Mouse (Mus musculus) embryonic facial prominence, embryonic 11.5 days (tissue): Measurements from ENCODE around the gene Fbxo17. TPM values are rescaled to one million over a fixed set of nuclear protein-coding genes. Genes with fewer than 3 reads are reported as not detected.
A peak's percentile ranks its signal among the peaks of the same experiment; 100 is the strongest.

Experiments
- ATAC-seq: fragments of 200-750 bp; cut with Nextera tagmentation; replicated peaks from 2 replicates; pipeline ENCODE4 v1.8.0; 2017; ENCODE audit warnings: low read depth; ENCODE audit not compliant: insufficient number of reproducible peaks, low FRiP score, low TSS enrichment
- DNase-seq: peaks from one replicate; pipeline ENCODE4 v3.0.0-alpha.2; 2015; ENCODE audit warnings: low spot score
- H3K27ac ChIP-seq: fragments of 300-500 bp; sonication (generic); replicated peaks from 2 replicates; pipeline ENCODE4 v1.5.1; 2014; ENCODE audit warnings: mild to moderate bottlenecking, low read depth, low read length, control low read depth
- H3K27me3 ChIP-seq: fragments of 300-500 bp; sonication (generic); 2 replicates; pipeline ENCODE4 v1.6.1; 2014; ENCODE audit warnings: mild to moderate bottlenecking, low read length, moderate library complexity, mixed read lengths; ENCODE audit not compliant: control insufficient read depth, insufficient read depth
- H3K36me3 ChIP-seq: fragments of 300-500 bp; sonication (generic); replicated peaks from 2 replicates; pipeline ENCODE4 v1.6.1; 2014; ENCODE audit warnings: low read depth, mild to moderate bottlenecking, low read length, moderate library complexity, mixed read lengths; ENCODE audit not compliant: control insufficient read depth, insufficient read depth
- H3K4me1 ChIP-seq: fragments of 300-500 bp; sonication (generic); 2 replicates; pipeline ENCODE4 v1.6.1; 2014; ENCODE audit warnings: low read length, mixed read lengths; ENCODE audit not compliant: control insufficient read depth, insufficient read depth
- H3K4me2 ChIP-seq: fragments of 300-500 bp; sonication (generic); 2 replicates; pipeline ENCODE4 v1.6.1; 2014; ENCODE audit warnings: low read depth, mild to moderate bottlenecking, control low read depth, low read length, moderate library complexity
- H3K4me3 ChIP-seq: fragments of 300-500 bp; sonication (generic); 2 replicates; pipeline ENCODE4 v1.5.1; 2014; ENCODE audit warnings: low read depth, low read length, control low read depth
- H3K9ac ChIP-seq: fragments of 300-500 bp; sonication (generic); replicated peaks from 2 replicates; pipeline ENCODE4 v1.6.1; 2014; ENCODE audit warnings: mild to moderate bottlenecking, control low read depth, low read length
- H3K9me3 ChIP-seq: fragments of 300-500 bp; sonication (generic); replicated peaks from 2 replicates; pipeline ENCODE4 v1.6.1; 2016; ENCODE audit warnings: mild to moderate bottlenecking, low read length, inconsistent platforms, mixed read lengths; ENCODE audit not compliant: control insufficient read depth
- WGBS: fragments of 180-500 bp; shearing (Covaris S2); extraction: QIAGEN DNeasy Blood & Tissue Kit; methylation state at CpG from one replicate; pipeline ENCODE4 v1.1.7; 2014; 5-methylcytosine and 5-hydroxymethylcytosine counted together
- polyA plus RNA-seq: library from polyadenylated mRNA; unstranded; fragments of >200 nt; fragmentation: Nextera tagmentation; extraction: Ambion mirVana; gene quantifications from 2 replicates; pipeline ENCODE4 v1.2.1, GENCODE M21; 2014

The Fbxo17 gene
- polyA plus RNA-seq, 1 experiment from 2014 or later, result 13.0 TPM

DNA sequence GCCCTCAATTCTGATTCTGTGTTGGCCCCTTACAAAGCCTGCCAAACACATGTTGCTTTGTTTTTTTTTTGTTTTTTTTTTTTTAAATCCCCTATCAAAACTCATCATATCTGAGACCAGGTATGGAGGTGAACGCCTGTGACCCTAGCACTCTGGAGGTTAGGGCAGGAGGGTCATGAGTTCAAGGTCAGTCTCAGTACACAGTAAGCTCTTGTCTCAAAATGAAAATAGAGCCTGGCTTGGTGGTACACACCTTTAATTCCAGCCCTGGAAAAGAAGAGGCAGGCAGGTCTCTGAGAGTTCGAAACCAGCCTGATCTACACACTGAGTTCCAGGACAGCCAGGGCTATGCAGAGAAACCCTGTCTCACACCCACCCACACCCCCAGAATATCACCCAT is 3.0 kb downstream of the Fbxo17 start:
- ATAC-seq (no peak), DNase-seq (no peak)
- H3K4me2 ChIP-seq, result no peak overlapping the region
- H3K27ac ChIP-seq, result no peak overlapping the region
- no peaks in the 10 kb centered on the region for H3K9me3 ChIP-seq
- WGBS, result 69% methylated on average over 2 of the region's 2 CpGs
- H3K27me3 ChIP-seq, result no peaks in the 10 kb centered on the region
- no peak overlapping the region for H3K9ac ChIP-seq
- no peaks in the 10 kb centered on the region for H3K4me1 ChIP-seq
- no peak overlapping the region for H3K4me3 ChIP-seq
- H3K36me3 ChIP-seq, result no peaks in the 10 kb centered on the region

DNA sequence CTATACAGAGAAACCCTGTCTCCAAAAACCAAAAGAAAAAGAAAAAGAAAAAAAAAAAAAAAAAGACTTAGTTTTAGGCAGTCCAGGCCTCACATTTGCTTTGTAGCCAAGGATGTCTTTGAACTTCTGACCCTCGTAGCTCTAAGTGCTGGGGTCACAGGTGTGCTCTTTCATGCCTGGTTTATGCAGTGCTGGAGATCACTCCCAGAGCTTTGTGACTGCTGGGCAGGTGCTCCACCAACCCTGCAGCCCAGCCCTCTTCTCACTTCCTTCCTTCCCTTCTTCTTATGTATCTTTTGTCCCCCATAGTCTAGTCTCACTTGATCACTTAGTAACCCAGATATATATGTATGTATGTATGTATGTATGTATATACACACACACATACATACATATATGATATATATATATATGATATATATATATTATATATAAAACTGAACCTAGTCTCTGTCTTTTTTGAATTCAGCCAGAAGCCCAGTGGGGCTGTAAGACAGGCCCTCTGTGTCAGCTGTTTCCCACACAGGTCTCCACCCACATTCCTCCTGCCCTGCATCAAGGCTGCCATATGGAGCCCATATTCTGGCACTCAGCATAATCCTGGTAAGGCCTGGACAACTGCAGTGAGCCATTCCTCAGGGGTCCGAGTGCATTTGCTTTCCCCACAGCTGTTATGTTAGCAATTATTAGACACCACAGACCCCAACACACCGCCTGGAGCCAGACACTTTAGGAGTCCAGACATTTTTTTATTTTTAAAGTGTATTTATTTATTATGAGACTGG is 4.3 kb downstream of the Fbxo17 start:
- no peaks in the 10 kb centered on the region for H3K36me3 ChIP-seq
- no peak overlapping the region for H3K4me3 ChIP-seq
- 46% methylated on average over 3 of the region's 3 CpGs for WGBS
- no peak overlapping the region for H3K4me2 ChIP-seq
- H3K9me3 ChIP-seq, result no peaks in the 10 kb centered on the region
- no peak overlapping the region for H3K27ac ChIP-seq
- ATAC-seq (no peak; the same call in 1 of the 2 replicates), DNase-seq (peak; percentile 59)
- no peaks in the 10 kb centered on the region for H3K27me3 ChIP-seq
- no peak overlapping the region for H3K9ac ChIP-seq
- no peaks in the 10 kb centered on the region for H3K4me1 ChIP-seq

GRCm38 (mm10) chr7:28722079-28722478 is 5.5 kb downstream of the Fbxo17 start:
- DNase-seq (no peak), ATAC-seq (no peak)
- H3K9ac ChIP-seq, result no peak overlapping the region
- H3K36me3 ChIP-seq, result no peaks in the 10 kb centered on the region
- H3K9me3 ChIP-seq, result no peaks in the 10 kb centered on the region
- no peak overlapping the region for H3K27ac ChIP-seq
- no peak overlapping the region for H3K4me2 ChIP-seq
- H3K4me3 ChIP-seq, result no peak overlapping the region
- 95% methylated on average over 7 of the region's 7 CpGs for WGBS
- H3K27me3 ChIP-seq, result no peaks in the 10 kb centered on the region
- no peaks in the 10 kb centered on the region for H3K4me1 ChIP-seq

- DNase-seq (no peak), ATAC-seq (no peak)
- Histone ChIP-seq H3K4me3 (no peak overlapping the region), H3K9ac (no peak overlapping the region), H3K27ac (no peak overlapping the region), H3K4me2 (no peak overlapping the region), H3K4me1 (no peaks in the 10 kb centered on the region), H3K36me3 (no peaks in the 10 kb centered on the region), H3K9me3 (no peaks in the 10 kb centered on the region), H3K27me3 (no peaks in the 10 kb centered on the region)
- 88% methylated on average over 2 of the region's 2 CpGs for WGBS
Observed at GRCm38 (mm10) chr7:28724613-28725012, 8.0 kb downstream of the Fbxo17 start.

DNA sequence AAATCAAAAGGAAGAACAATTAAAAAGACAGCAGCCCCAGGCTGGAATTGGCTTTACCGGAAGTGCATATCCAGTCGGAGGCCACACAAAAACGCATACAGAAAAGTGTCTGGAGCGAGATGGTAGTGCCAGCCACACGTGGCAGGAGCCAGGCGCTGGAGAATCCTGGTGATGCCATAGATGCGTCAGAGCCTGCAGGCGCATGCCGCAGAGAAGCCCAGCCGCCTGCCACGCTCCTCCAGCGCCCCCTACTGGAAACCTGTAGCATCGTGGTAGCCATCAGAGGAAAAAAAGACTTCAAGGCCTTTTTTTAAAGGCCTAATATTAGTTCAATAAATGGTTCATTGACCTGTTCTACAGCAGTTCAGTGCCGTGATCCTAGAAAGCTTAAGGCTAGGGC is 10.0 kb downstream of the Fbxo17 start:
- DNase-seq (peak; percentile 86), ATAC-seq (no peak)
- Histone ChIP-seq H3K27ac (no peak overlapping the region), H3K4me2 (no peak overlapping the region), H3K36me3 (no peaks in the 10 kb centered on the region), H3K4me1 (no peaks in the 10 kb centered on the region), H3K4me3 (no peak overlapping the region), H3K9me3 (no peaks in the 10 kb centered on the region), H3K27me3 (no peaks in the 10 kb centered on the region), H3K9ac (no peak overlapping the region)
- 8% methylated on average over 14 of the region's 14 CpGs for WGBS

DNA sequence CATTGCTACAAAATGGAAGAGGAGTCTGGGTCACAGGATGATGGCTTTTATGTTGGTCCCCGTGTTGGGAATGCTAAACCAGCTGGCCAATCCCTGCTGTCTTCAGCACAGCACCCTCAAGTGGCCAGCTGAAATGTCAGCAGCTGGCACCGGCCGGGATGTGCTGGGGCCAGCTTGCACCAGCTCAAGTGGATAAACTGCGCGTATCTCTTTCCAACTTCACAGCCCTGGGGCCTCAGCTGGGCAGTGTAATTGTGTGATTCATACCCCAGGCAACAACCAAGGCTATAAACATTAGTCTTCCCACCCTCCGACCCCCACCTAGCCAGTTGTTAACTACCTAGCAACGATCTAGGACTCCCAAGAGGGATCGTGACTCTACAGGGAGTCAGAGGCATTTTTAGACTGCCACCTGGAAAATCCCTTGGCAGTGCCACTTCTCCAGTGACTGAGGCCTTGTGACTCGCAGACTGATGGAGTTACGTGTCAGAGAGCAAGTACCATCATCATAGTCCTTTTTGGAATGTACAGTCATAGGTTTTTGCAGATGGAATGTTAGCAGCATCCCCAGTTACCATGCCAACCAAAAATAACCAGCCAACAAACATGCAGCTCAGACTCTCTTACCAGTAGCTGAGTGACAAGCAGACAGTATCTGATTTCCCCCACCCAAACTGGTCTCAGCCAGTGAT is 11.2 kb downstream of the Fbxo17 start:
- Histone ChIP-seq H3K27ac (no peak overlapping the region), H3K9ac (no peak overlapping the region), H3K4me2 (no peak overlapping the region), H3K4me1 (no peaks in the 10 kb centered on the region; the same call in 1 of the 2 replicates), H3K4me3 (no peak overlapping the region), H3K27me3 (no peaks in the 10 kb centered on the region), H3K36me3 (no peaks in the 10 kb centered on the region), H3K9me3 (no peaks in the 10 kb centered on the region)
- DNase-seq (no peak), ATAC-seq (no peak)
- WGBS, result 63% methylated on average over 10 of the region's 10 CpGs

- H3K4me2 ChIP-seq, result peak overlapping the region; percentile 88
- H3K36me3 ChIP-seq, result no peaks in the 10 kb centered on the region; the same call in none of the 2 replicates
- WGBS, result 3% methylated on average over 58 of the region's 58 CpGs
- peak overlapping the region; percentile 36 for H3K4me3 ChIP-seq
- no peaks in the 10 kb centered on the region for H3K9me3 ChIP-seq
- H3K27me3 ChIP-seq, result no peaks in the 10 kb centered on the region
- peak overlapping the region; percentile 44 for H3K9ac ChIP-seq
- H3K27ac ChIP-seq, result no peak overlapping the region
- ATAC-seq (peak; percentile 82), DNase-seq (peak; percentile 89)
- H3K4me1 ChIP-seq, result no peaks in the 10 kb centered on the region; the same call in 1 of the 2 replicates
Observed at GRCm38 (mm10) chr7:28732341-28733142, 15.9 kb downstream of the Fbxo17 start.
